Mouse (Mus musculus) CH12.LX (cell line): ENCODE measurements at regions not wholly inside any gene's neighbourhood (a gene's known extent, or its start where the extent isn't known, plus 50 kb on each side); places are given as distances from the start of the nearest gene placed in this dataset.

Experiments used
- BHLHE40 ChIP-seq: IDR thresholded peaks from 2 replicates; pipeline ENCODE4 v1.6.1; 2011; ENCODE audit warnings: mild to moderate bottlenecking, low read depth, low read length, improper control_type of control experiment
- CHD2 ChIP-seq: IDR thresholded peaks from 2 replicates; pipeline ENCODE4 v1.6.1; 2011; ENCODE audit warnings: low read length, improper control_type of control experiment
- CTCF ChIP-seq, 2 experiments: IDR thresholded peaks in 1 of 2; conservative IDR thresholded peaks in 1 of 2; 2 replicates each; pipeline ENCODE4 v1.5.1; 2011 to 2012; ENCODE audit warnings: low read depth in 2 of 2, low read length in 2 of 2, improper control_type of control experiment in 1 of 2, inconsistent platforms in 1 of 2, mild to moderate bottlenecking in 1 of 2, moderate library complexity in 1 of 2
- ETS1 ChIP-seq: conservative IDR thresholded peaks from 2 replicates; pipeline ENCODE4 v1.6.1; 2012; ENCODE audit warnings: low read depth, mild to moderate bottlenecking, inconsistent platforms, low read length, improper control_type of control experiment, moderate library complexity
- GABPA ChIP-seq: IDR thresholded peaks from 2 replicates; pipeline ENCODE4 v1.6.1; 2012; ENCODE audit warnings: low read depth, low read length, improper control_type of control experiment, inconsistent platforms; ENCODE audit not compliant: insufficient replicate concordance
- HCFC1 ChIP-seq: IDR thresholded peaks from 2 replicates; pipeline ENCODE4 v1.6.1; 2012; ENCODE audit warnings: low read depth, mild to moderate bottlenecking, inconsistent platforms, low read length, improper control_type of control experiment
- KAT2A ChIP-seq: IDR thresholded peaks from 2 replicates; pipeline ENCODE4 v1.6.1; 2012; ENCODE audit warnings: low read length, improper control_type of control experiment, inconsistent platforms; ENCODE audit not compliant: insufficient replicate concordance
- MXI1 ChIP-seq: IDR thresholded peaks from 2 replicates; pipeline ENCODE4 v1.6.1; 2011; ENCODE audit warnings: mild to moderate bottlenecking, low read depth, low read length, improper control_type of control experiment
- NELFE ChIP-seq: IDR thresholded peaks from 2 replicates; pipeline ENCODE4 v1.6.1; 2011; ENCODE audit warnings: low read depth, low read length, improper control_type of control experiment
- PAX5 ChIP-seq: IDR thresholded peaks from 2 replicates; pipeline ENCODE4 v1.6.1; 2012; ENCODE audit warnings: low read length, inconsistent platforms, mixed read lengths
- POLR2A ChIP-seq: IDR thresholded peaks from 2 replicates; pipeline ENCODE4 v1.6.1; 2011; ENCODE audit warnings: low read depth, mild to moderate bottlenecking, improper control_type of control experiment, low read length
- TBP ChIP-seq: conservative IDR thresholded peaks from 2 replicates; pipeline ENCODE4 v1.6.1; 2011; ENCODE audit warnings: low read depth, low read length, improper control_type of control experiment
- UBTF ChIP-seq: IDR thresholded peaks from 2 replicates; pipeline ENCODE4 v1.6.1; 2012; ENCODE audit warnings: low read depth, mild to moderate bottlenecking, inconsistent platforms, low read length, improper control_type of control experiment, moderate library complexity
- ZNF384 ChIP-seq: IDR thresholded peaks from 2 replicates; pipeline ENCODE4 v1.6.1; 2012; ENCODE audit warnings: low read depth, low read length, improper control_type of control experiment, inconsistent platforms

DNA sequence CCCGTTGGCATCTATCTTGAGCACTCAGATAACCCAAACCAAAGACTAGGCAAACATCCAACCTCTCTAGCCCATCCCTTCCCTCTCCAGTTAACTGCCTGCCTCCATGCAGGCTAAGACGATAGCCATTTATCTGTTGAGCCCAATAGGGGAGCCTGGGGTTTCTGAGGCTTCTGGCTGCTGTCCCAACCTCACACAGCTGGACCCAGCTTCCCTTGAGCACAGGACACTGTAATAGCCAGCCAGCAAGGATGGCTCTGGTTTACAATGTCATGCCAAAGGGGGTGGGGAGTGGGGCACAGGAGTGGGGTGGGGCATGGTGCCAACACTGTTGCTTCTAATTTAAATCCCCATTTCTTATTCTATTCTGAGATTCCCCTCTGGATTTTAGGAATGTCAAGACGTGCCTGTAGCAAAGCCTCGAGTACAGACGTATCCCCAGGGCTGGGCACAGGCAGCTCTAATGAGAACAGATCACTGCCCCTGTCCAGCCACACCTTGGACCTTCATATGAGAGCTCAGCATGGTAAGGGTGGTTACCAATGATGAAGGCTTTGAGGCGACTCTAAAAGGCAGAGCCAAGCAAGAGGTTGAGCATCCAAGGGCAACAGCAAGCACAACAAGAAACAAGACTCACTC lies 152.0 kb downstream of the Auh start:
- TF ChIP-seq PAX5 (no peak), CTCF (conservative IDR thresholded peaks at IDR 0.05 in 1 of 2, IDR thresholded peaks at IDR 0.05 in 1 of 2; ENCODE audit: low read depth in 2 of 2, low read length in 2 of 2) (no peak), POLR2A (no peak), ETS1 (no peak), CHD2 (no peak), BHLHE40 (no peak), GABPA (no peak), KAT2A (no peak), UBTF (no peak), TBP (no peak), HCFC1 (no peak), ZNF384 (no peak), MXI1 (no peak), NELFE (no peak)
